Mouse (Mus musculus): ENCODE measurements around the gene Mael. TPM values are rescaled to one million over a fixed set of nuclear protein-coding genes. Genes with fewer than 3 reads are reported as not detected.
A peak's percentile ranks its signal among the peaks of the same experiment; 100 is the strongest.

Gene Mael
- polyA plus RNA-seq, 2 experiments: 0.04 TPM; not detected in 1

- Histone ChIP-seq H3K4me3 (replicated peaks; ENCODE audit: low read length) (no peak overlapping the region), H3K4me1 (ENCODE audit: control insufficient read depth, insufficient read depth, low read length) (no peaks in the 10 kb centered on the region), H3K27ac (replicated peaks; ENCODE audit: low read depth, low read length) (no peak overlapping the region), H3K9ac (ENCODE audit: low read depth, low read length, severe bottlenecking) (no peak overlapping the region), H3K4me2 (replicated peaks; ENCODE audit: low read depth, low read length, severe bottlenecking) (no peak overlapping the region), H3K36me3 (ENCODE audit: control insufficient read depth, insufficient read depth, low read length) (no peaks in the 10 kb centered on the region), H3K27me3 (ENCODE audit: control insufficient read depth, insufficient read depth, low read length) (no peaks in the 10 kb centered on the region), H3K9me3 (ENCODE audit: control insufficient read depth, low read length) (no peaks in the 10 kb centered on the region)
- DNase-seq (ENCODE audit: low spot score) (peak; percentile 19), ATAC-seq (ENCODE audit: low FRiP score, low read depth) (no peak)
- WGBS: 80% methylated on average over 4 of the region's 4 CpGs
- no peak for TF ChIP-seq POLR2A (IDR thresholded peaks at IDR 0.05; ENCODE audit: borderline replicate concordance, extremely low read depth, insufficient read depth, insufficient read length)
These were observed 24.4 kb downstream of the Mael start for GRCm38 (mm10) chr1:166214181-166214580.

- H3K27ac ChIP-seq (replicated peaks; ENCODE audit: low read depth, low read length): no peak overlapping the region
- ATAC-seq (ENCODE audit: low FRiP score, low read depth): no peak
- no peak for DNase-seq (ENCODE audit: low spot score)
- H3K4me2 ChIP-seq (replicated peaks; ENCODE audit: low read depth, low read length, severe bottlenecking): no peak overlapping the region
- H3K4me1 ChIP-seq (ENCODE audit: control insufficient read depth, insufficient read depth, low read length): no peaks in the 10 kb centered on the region
- no peaks in the 10 kb centered on the region for H3K9me3 ChIP-seq (ENCODE audit: control insufficient read depth, low read length)
- H3K4me3 ChIP-seq (replicated peaks; ENCODE audit: low read length): no peak overlapping the region
- no peaks in the 10 kb centered on the region for H3K27me3 ChIP-seq (ENCODE audit: control insufficient read depth, insufficient read depth, low read length)
- no peak for TF ChIP-seq POLR2A (IDR thresholded peaks at IDR 0.05; ENCODE audit: borderline replicate concordance, extremely low read depth, insufficient read depth, insufficient read length)
- 88% methylated on average over 6 of the region's 6 CpGs for WGBS
- no peak overlapping the region for H3K9ac ChIP-seq (ENCODE audit: low read depth, low read length, severe bottlenecking)
- H3K36me3 ChIP-seq (ENCODE audit: control insufficient read depth, insufficient read depth, low read length): no peaks in the 10 kb centered on the region
These were observed 29.2 kb downstream of the Mael start for GRCm38 (mm10) chr1:166209371-166209770.

- no peak overlapping the region for H3K4me3 ChIP-seq (replicated peaks; ENCODE audit: low read length)
- no peaks in the 10 kb centered on the region for H3K36me3 ChIP-seq (ENCODE audit: control insufficient read depth, insufficient read depth, low read length)
- no peak overlapping the region for H3K27ac ChIP-seq (replicated peaks; ENCODE audit: low read depth, low read length)
- H3K4me1 ChIP-seq (ENCODE audit: control insufficient read depth, insufficient read depth, low read length): no peaks in the 10 kb centered on the region
- no peak for TF ChIP-seq POLR2A (IDR thresholded peaks at IDR 0.05; ENCODE audit: borderline replicate concordance, extremely low read depth, insufficient read depth, insufficient read length)
- H3K4me2 ChIP-seq (replicated peaks; ENCODE audit: low read depth, low read length, severe bottlenecking): no peak overlapping the region
- H3K9ac ChIP-seq (ENCODE audit: low read depth, low read length, severe bottlenecking): no peak overlapping the region
- no peak for ATAC-seq (ENCODE audit: low FRiP score, low read depth)
- no peaks in the 10 kb centered on the region for H3K9me3 ChIP-seq (ENCODE audit: control insufficient read depth, low read length)
- DNase-seq (ENCODE audit: low spot score): no peak
- H3K27me3 ChIP-seq (ENCODE audit: control insufficient read depth, insufficient read depth, low read length): no peaks in the 10 kb centered on the region
- 42% methylated on average over 3 of the region's 3 CpGs for WGBS
These were observed 33.4 kb downstream of the Mael start for GRCm38 (mm10) chr1:166205159-166205558.

GRCm38 (mm10) chr1:166204171-166204570 lies 34.4 kb downstream of the Mael start:
- no peaks in the 10 kb centered on the region for H3K4me1 ChIP-seq (ENCODE audit: control insufficient read depth, insufficient read depth, low read length)
- H3K36me3 ChIP-seq (ENCODE audit: control insufficient read depth, insufficient read depth, low read length): no peaks in the 10 kb centered on the region
- no peak overlapping the region for H3K9ac ChIP-seq (ENCODE audit: low read depth, low read length, severe bottlenecking)
- H3K4me2 ChIP-seq (replicated peaks; ENCODE audit: low read depth, low read length, severe bottlenecking): no peak overlapping the region
- H3K27me3 ChIP-seq (ENCODE audit: control insufficient read depth, insufficient read depth, low read length): no peaks in the 10 kb centered on the region
- 50% methylated on average over 5 of the region's 5 CpGs for WGBS
- no peak for DNase-seq (ENCODE audit: low spot score)
- H3K4me3 ChIP-seq (replicated peaks; ENCODE audit: low read length): no peak overlapping the region
- no peak for TF ChIP-seq POLR2A (IDR thresholded peaks at IDR 0.05; ENCODE audit: borderline replicate concordance, extremely low read depth, insufficient read depth, insufficient read length)
- no peaks in the 10 kb centered on the region for H3K9me3 ChIP-seq (ENCODE audit: control insufficient read depth, low read length)
- no peak overlapping the region for H3K27ac ChIP-seq (replicated peaks; ENCODE audit: low read depth, low read length)
- no peak for ATAC-seq (ENCODE audit: low FRiP score, low read depth)

- WGBS: 86% methylated on average over 4 of the region's 4 CpGs
- H3K36me3 ChIP-seq (ENCODE audit: control insufficient read depth, insufficient read depth, low read length): no peaks in the 10 kb centered on the region
- no peaks in the 10 kb centered on the region for H3K9me3 ChIP-seq (ENCODE audit: control insufficient read depth, low read length)
- no peak overlapping the region for H3K9ac ChIP-seq (ENCODE audit: low read depth, low read length, severe bottlenecking)
- H3K4me2 ChIP-seq (replicated peaks; ENCODE audit: low read depth, low read length, severe bottlenecking): no peak overlapping the region
- ATAC-seq (ENCODE audit: low FRiP score, low read depth) (no peak), DNase-seq (ENCODE audit: low spot score) (no peak)
- no peak for TF ChIP-seq POLR2A (IDR thresholded peaks at IDR 0.05; ENCODE audit: borderline replicate concordance, extremely low read depth, insufficient read depth, insufficient read length)
- 0 out of 2 replicates have a peak, but pooled peaks cover 4% of the 10 kb centered on the region for H3K4me1 ChIP-seq (ENCODE audit: control insufficient read depth, insufficient read depth, low read length)
- no peak overlapping the region for H3K27ac ChIP-seq (replicated peaks; ENCODE audit: low read depth, low read length)
- H3K4me3 ChIP-seq (replicated peaks; ENCODE audit: low read length): no peak overlapping the region
- no peaks in the 10 kb centered on the region for H3K27me3 ChIP-seq (ENCODE audit: control insufficient read depth, insufficient read depth, low read length)
These were observed 48.7 kb downstream of the Mael start for GRCm38 (mm10) chr1:166189821-166190220.

- ATAC-seq (ENCODE audit: low FRiP score, low read depth) (no peak), DNase-seq (ENCODE audit: low spot score) (no peak)
- H3K4me1 ChIP-seq (ENCODE audit: control insufficient read depth, insufficient read depth, low read length): peaks cover 4% of the 10 kb centered on the region; the same call in 1 of the 2 replicates
- no peak overlapping the region for H3K4me3 ChIP-seq (replicated peaks; ENCODE audit: low read length)
- no peaks in the 10 kb centered on the region for H3K36me3 ChIP-seq (ENCODE audit: control insufficient read depth, insufficient read depth, low read length)
- H3K27me3 ChIP-seq (ENCODE audit: control insufficient read depth, insufficient read depth, low read length): no peaks in the 10 kb centered on the region
- H3K4me2 ChIP-seq (replicated peaks; ENCODE audit: low read depth, low read length, severe bottlenecking): no peak overlapping the region
- no peak overlapping the region for H3K9ac ChIP-seq (ENCODE audit: low read depth, low read length, severe bottlenecking)
- 83% methylated on average over 5 of the region's 5 CpGs for WGBS
- TF ChIP-seq POLR2A (IDR thresholded peaks at IDR 0.05; ENCODE audit: borderline replicate concordance, extremely low read depth, insufficient read depth, insufficient read length): no peak
- H3K27ac ChIP-seq (replicated peaks; ENCODE audit: low read depth, low read length): no peak overlapping the region
- H3K9me3 ChIP-seq (ENCODE audit: control insufficient read depth, low read length): no peaks in the 10 kb centered on the region
These were observed 53.2 kb downstream of the Mael start for GRCm38 (mm10) chr1:166185357-166185756.
